Mouse (Mus musculus) mesoderm, embryonic 11.5 days (tissue): ENCODE measurements around the gene Podxl.

Source experiments
- DNase-seq: peaks from one replicate; pipeline ENCODE4 v3.0.0-alpha.2; 2012; ENCODE audit warnings: low read depth, low spot score

The Podxl gene

GRCm38 (mm10) chr6:31524647-31525046 is 39.1 kb downstream of the Podxl start:
- no peak for DNase-seq

GRCm38 (mm10) chr6:31524121-31524520 is 39.7 kb downstream of the Podxl start:
- no peak for DNase-seq

- no peak for DNase-seq
Observed at GRCm38 (mm10) chr6:31523657-31524056, 40.1 kb downstream of the Podxl start.

GRCm38 (mm10) chr6:31523039-31523438 is 40.7 kb downstream of the Podxl start:
- DNase-seq = no peak

- no peak for DNase-seq
Observed at GRCm38 (mm10) chr6:31522478-31522877, 41.3 kb downstream of the Podxl start.

GRCm38 (mm10) chr6:31521491-31522355 is 42.1 kb downstream of the Podxl start:
- no peak for DNase-seq

- no peak for DNase-seq
Observed at GRCm38 (mm10) chr6:31520486-31521215, 43.1 kb downstream of the Podxl start.

- peak; percentile 41 for DNase-seq
Observed at GRCm38 (mm10) chr6:31519001-31519471, 44.7 kb downstream of the Podxl start.

GRCm38 (mm10) chr6:31518338-31518698 is 45.5 kb downstream of the Podxl start:
- no peak for DNase-seq

- no peak for DNase-seq
Observed at GRCm38 (mm10) chr6:31517681-31518337, 46.0 kb downstream of the Podxl start.

- DNase-seq = no peak
Observed at GRCm38 (mm10) chr6:31513726-31514125, 50.1 kb downstream of the Podxl start.

GRCm38 (mm10) chr6:31502614-31503013 is 61.2 kb downstream of the Podxl start:
- DNase-seq = no peak

- no peak for DNase-seq
Observed at GRCm38 (mm10) chr6:31500691-31501090, 63.1 kb downstream of the Podxl start.

GRCm38 (mm10) chr6:31500260-31500659 is 63.5 kb downstream of the Podxl start:
- no peak for DNase-seq

GRCm38 (mm10) chr6:31499836-31500235 is 63.9 kb downstream of the Podxl start:
- DNase-seq = no peak

- no peak for DNase-seq
Observed at GRCm38 (mm10) chr6:31496227-31496626, 67.6 kb downstream of the Podxl start.

- no peak for DNase-seq
Observed at GRCm38 (mm10) chr6:31495122-31495731, 68.6 kb downstream of the Podxl start.

GRCm38 (mm10) chr6:31489950-31490349 is 73.8 kb downstream of the Podxl start:
- DNase-seq = no peak

GRCm38 (mm10) chr6:31486601-31487000 is 77.2 kb downstream of the Podxl start:
- DNase-seq = no peak

- DNase-seq = no peak
Observed at GRCm38 (mm10) chr6:31480008-31480407, 83.8 kb downstream of the Podxl start.

GRCm38 (mm10) chr6:31478221-31478620 is 85.6 kb downstream of the Podxl start:
- DNase-seq = no peak
